Mouse (Mus musculus): ENCODE measurements around the gene Cnksr1. TPM values are rescaled to one million over a fixed set of nuclear protein-coding genes. Genes with fewer than 3 reads are reported as not detected.

Cnksr1 gene
- polyA plus RNA-seq, 1 experiment from 2014 or later, result 0.36 TPM

- Histone ChIP-seq H3K4me2 (ENCODE audit: low read depth) (no peak overlapping the region), H3K27ac (ENCODE audit: low read depth, low read length) (no peak overlapping the region), H3K4me3 (ENCODE audit: low read depth, low read length) (no peak overlapping the region), H3K36me3 (ENCODE audit: control insufficient read depth, insufficient read depth, low read length) (no peaks in the 10 kb centered on the region), H3K4me1 (ENCODE audit: control insufficient read depth, insufficient read depth, low read length) (no peaks in the 10 kb centered on the region), H3K9ac (ENCODE audit: low read length) (0 out of 2 replicates have a peak overlapping the region, but pooled peaks have one; percentile 10), H3K9me3 (ENCODE audit: control insufficient read depth, low read length) (no peaks in the 10 kb centered on the region), H3K27me3 (ENCODE audit: control insufficient read depth, insufficient read depth, low read length) (peaks cover 13% of the 10 kb centered on the region)
- ATAC-seq (ENCODE audit: insufficient read depth, low FRiP score, low TSS enrichment) (no peak), DNase-seq (ENCODE audit: low spot score) (no peak)
- WGBS, result 27% methylated on average over 19 of the region's 19 CpGs
These were observed 469 bp downstream of the Cnksr1 start for GRCm38 (mm10) chr4:134237582-134238278.

DNA sequence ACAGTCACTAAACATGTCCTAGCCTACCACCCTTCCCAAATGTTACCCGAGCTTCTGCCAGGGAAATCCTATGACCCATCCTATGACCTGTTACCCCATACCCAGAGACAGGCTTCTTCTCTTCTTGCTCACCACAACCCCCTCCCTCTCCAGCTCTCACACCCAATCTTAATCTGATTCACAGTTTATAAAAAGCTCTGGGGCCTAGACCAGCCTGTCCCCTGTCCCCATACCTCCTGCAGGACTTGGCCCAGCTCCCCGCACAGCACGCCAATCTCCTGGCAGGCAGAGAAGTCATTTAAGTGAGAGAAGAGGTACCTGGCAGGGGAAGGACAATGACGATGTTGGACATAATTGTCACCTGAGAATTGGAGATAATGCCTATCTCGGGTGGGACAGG, 3.3 kb downstream of the Cnksr1 start:
- Histone ChIP-seq H3K36me3 (ENCODE audit: control insufficient read depth, insufficient read depth, low read length) (no peaks in the 10 kb centered on the region), H3K27ac (ENCODE audit: low read depth, low read length) (no peak overlapping the region), H3K4me1 (ENCODE audit: control insufficient read depth, insufficient read depth, low read length) (no peaks in the 10 kb centered on the region), H3K27me3 (ENCODE audit: control insufficient read depth, insufficient read depth, low read length) (peaks cover 13% of the 10 kb centered on the region), H3K9ac (ENCODE audit: low read length) (no peak overlapping the region), H3K9me3 (ENCODE audit: control insufficient read depth, low read length) (no peaks in the 10 kb centered on the region), H3K4me3 (ENCODE audit: low read depth, low read length) (no peak overlapping the region), H3K4me2 (ENCODE audit: low read depth) (no peak overlapping the region)
- WGBS, result 88% methylated on average over 5 of the region's 5 CpGs
- DNase-seq (ENCODE audit: low spot score) (no peak), ATAC-seq (ENCODE audit: insufficient read depth, low FRiP score, low TSS enrichment) (no peak)

DNA sequence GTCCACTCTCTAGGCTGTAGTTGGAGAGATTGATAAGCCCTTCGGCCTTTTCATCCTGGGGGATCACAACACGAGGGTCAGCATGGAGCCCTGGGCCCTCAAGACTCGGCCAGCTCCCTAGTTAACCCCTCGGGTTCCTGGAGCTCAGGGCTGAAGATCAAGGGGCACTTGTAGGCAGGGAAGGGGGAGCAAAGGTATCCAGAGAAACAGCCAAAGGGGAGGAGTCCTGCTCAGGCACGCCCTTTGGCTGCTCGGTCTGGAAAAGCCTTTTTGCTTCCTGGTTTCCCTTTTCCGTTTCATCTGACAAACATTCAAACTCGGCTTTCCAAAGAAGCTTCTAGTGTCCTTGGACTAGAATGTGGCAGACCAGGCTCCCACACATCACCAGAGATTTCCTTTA, 7.8 kb downstream of the Cnksr1 start:
- Histone ChIP-seq H3K4me1 (ENCODE audit: control insufficient read depth, insufficient read depth, low read length) (no peaks in the 10 kb centered on the region), H3K27ac (ENCODE audit: low read depth, low read length) (no peak overlapping the region), H3K27me3 (ENCODE audit: control insufficient read depth, insufficient read depth, low read length) (no peaks in the 10 kb centered on the region), H3K9ac (ENCODE audit: low read length) (no peak overlapping the region), H3K9me3 (ENCODE audit: control insufficient read depth, low read length) (no peaks in the 10 kb centered on the region), H3K4me2 (ENCODE audit: low read depth) (no peak overlapping the region), H3K36me3 (ENCODE audit: control insufficient read depth, insufficient read depth, low read length) (no peaks in the 10 kb centered on the region), H3K4me3 (ENCODE audit: low read depth, low read length) (no peak overlapping the region)
- ATAC-seq (ENCODE audit: insufficient read depth, low FRiP score, low TSS enrichment) (no peak), DNase-seq (ENCODE audit: low spot score) (no peak)
- WGBS, result 43% methylated on average over 8 of the region's 8 CpGs

GRCm38 (mm10) chr4:134227194-134227593, 11.0 kb downstream of the Cnksr1 start, which contains the start of gene Catsper4:
Gene Catsper4, minus strand, starts transcription at chr4:134227383.
- H3K27me3 ChIP-seq (ENCODE audit: control insufficient read depth, insufficient read depth, low read length), result no peaks in the 10 kb centered on the region
- WGBS, result 63% methylated on average over 8 of the region's 8 CpGs
- DNase-seq (ENCODE audit: low spot score), result no peak

DNA sequence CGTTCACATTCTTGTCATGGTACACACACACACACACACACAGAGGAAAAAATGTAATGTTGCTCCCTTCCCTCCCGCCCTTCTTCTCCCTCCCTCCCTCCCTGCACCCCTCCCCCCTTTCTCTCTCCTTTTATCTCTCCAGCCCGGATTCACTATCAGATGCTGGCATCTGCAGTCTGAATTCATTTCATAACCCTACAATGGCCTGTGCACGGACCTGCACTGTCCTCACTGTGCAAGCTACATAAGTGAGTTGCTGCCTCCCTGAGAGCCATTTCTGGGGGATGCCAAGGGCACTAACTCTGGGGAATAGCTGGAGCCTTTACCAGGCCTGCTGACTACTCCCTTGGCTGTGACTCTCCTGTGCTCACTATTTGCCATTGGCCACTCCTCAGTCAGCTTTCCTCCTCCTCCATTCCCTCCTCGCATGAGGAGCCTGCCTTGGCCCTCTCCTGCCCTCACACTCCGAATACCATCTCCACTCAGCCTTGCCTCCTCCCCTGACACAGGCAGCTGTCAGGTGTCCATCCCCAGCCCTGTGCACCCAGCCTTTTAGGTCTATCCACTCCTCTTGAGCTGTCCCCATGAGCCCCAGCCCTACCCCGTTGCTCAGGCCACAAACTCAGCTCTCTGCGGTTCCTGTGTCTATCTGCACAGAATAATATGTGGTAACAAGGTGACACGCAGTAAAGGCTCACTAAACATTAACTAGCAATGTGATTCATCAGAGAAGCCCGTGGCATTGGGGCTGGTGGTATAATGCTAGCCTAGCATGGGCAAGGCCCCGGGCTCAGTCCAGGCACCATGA, 15.2 kb downstream of the Cnksr1 start:
- H3K4me1 ChIP-seq (ENCODE audit: control insufficient read depth, insufficient read depth, low read length), result no peaks in the 10 kb centered on the region
- no peak overlapping the region for H3K9ac ChIP-seq (ENCODE audit: low read length)
- DNase-seq (ENCODE audit: low spot score) (no peak), ATAC-seq (ENCODE audit: insufficient read depth, low FRiP score, low TSS enrichment) (no peak)
- no peaks in the 10 kb centered on the region for H3K36me3 ChIP-seq (ENCODE audit: control insufficient read depth, insufficient read depth, low read length)
- no peak overlapping the region for H3K27ac ChIP-seq (ENCODE audit: low read depth, low read length)
- 73% methylated on average over 11 of the region's 11 CpGs for WGBS
- no peak overlapping the region for H3K4me2 ChIP-seq (ENCODE audit: low read depth)
- no peaks in the 10 kb centered on the region for H3K27me3 ChIP-seq (ENCODE audit: control insufficient read depth, insufficient read depth, low read length)
- H3K4me3 ChIP-seq (ENCODE audit: low read depth, low read length), result no peak overlapping the region
- no peaks in the 10 kb centered on the region for H3K9me3 ChIP-seq (ENCODE audit: control insufficient read depth, low read length)

More at GRCm38 (mm10) chr4:134227194-134227593, 11.0 kb downstream of the Cnksr1 start, which contains the start of gene Catsper4:
- H3K4me2 ChIP-seq (ENCODE audit: low read depth), result no peak within 1 kb of the TSS
- no peaks in the 10 kb centered on the region for H3K4me1 ChIP-seq (ENCODE audit: control insufficient read depth, insufficient read depth, low read length)
- H3K36me3 ChIP-seq (ENCODE audit: control insufficient read depth, insufficient read depth, low read length), result no peaks in the 10 kb centered on the region
- H3K4me3 ChIP-seq (ENCODE audit: low read depth, low read length), result no peak within 1 kb of the TSS
- H3K9ac ChIP-seq (ENCODE audit: low read length), result no peak within 1 kb of the TSS
- H3K27ac ChIP-seq (ENCODE audit: low read depth, low read length), result no peak within 1 kb of the TSS
- H3K9me3 ChIP-seq (ENCODE audit: control insufficient read depth, low read length), result no peaks in the 10 kb centered on the region
- no peak for ATAC-seq (ENCODE audit: insufficient read depth, low FRiP score, low TSS enrichment)

DNA sequence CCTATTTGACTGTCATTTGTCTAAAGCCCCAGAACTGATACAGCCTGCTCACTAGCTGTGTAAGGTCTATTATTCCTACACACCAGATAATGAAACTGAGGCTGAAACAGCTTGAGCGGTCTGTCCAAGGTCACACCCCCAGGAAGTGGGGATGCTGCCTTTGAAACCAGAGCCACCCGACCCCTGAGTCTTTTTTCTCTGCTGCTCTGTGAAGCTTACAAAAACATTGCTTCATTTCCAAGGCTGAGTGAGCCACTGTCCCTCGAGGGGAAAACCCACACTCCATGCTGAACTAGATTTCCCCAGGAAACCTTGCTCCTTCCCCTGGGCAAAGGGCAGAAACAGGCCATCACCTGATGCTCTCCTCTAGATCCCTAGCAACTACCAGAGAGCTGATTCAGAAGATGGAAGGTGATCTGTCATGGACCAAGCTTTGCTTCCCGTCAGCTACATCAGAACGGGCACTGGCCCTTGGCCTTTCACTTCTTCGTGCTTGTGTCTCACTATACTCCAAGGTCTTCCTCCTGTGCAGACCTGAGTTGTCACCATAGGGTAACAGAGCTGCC, 31.6 kb downstream of the Cnksr1 start:
- Histone ChIP-seq H3K4me3 (ENCODE audit: low read depth, low read length) (no peak overlapping the region), H3K27me3 (ENCODE audit: control insufficient read depth, insufficient read depth, low read length) (no peaks in the 10 kb centered on the region), H3K9ac (ENCODE audit: low read length) (no peak overlapping the region), H3K4me2 (ENCODE audit: low read depth) (no peak overlapping the region), H3K27ac (ENCODE audit: low read depth, low read length) (no peak overlapping the region), H3K36me3 (ENCODE audit: control insufficient read depth, insufficient read depth, low read length) (no peaks in the 10 kb centered on the region), H3K9me3 (ENCODE audit: control insufficient read depth, low read length) (no peaks in the 10 kb centered on the region), H3K4me1 (ENCODE audit: control insufficient read depth, insufficient read depth, low read length) (no peaks in the 10 kb centered on the region)
- 59% methylated on average over 6 of the region's 6 CpGs for WGBS
- ATAC-seq (ENCODE audit: insufficient read depth, low FRiP score, low TSS enrichment) (no peak), DNase-seq (ENCODE audit: low spot score) (no peak)

GRCm38 (mm10) chr4:134203340-134203896, 34.8 kb downstream of the Cnksr1 start:
- Histone ChIP-seq H3K36me3 (ENCODE audit: control insufficient read depth, insufficient read depth, low read length) (no peaks in the 10 kb centered on the region), H3K4me2 (ENCODE audit: low read depth) (no peak overlapping the region), H3K9me3 (ENCODE audit: control insufficient read depth, low read length) (no peaks in the 10 kb centered on the region), H3K4me1 (ENCODE audit: control insufficient read depth, insufficient read depth, low read length) (no peaks in the 10 kb centered on the region), H3K9ac (ENCODE audit: low read length) (no peak overlapping the region), H3K27me3 (ENCODE audit: control insufficient read depth, insufficient read depth, low read length) (no peaks in the 10 kb centered on the region), H3K27ac (ENCODE audit: low read depth, low read length) (no peak overlapping the region), H3K4me3 (ENCODE audit: low read depth, low read length) (no peak overlapping the region)
- WGBS, result 89% methylated on average over 17 of the region's 17 CpGs
- DNase-seq (ENCODE audit: low spot score) (no peak), ATAC-seq (ENCODE audit: insufficient read depth, low FRiP score, low TSS enrichment) (no peak)

GRCm38 (mm10) chr4:134202904-134203303, 35.3 kb downstream of the Cnksr1 start, which contains the start of gene Gm7534:
Gene Gm7534, minus strand, starts transcription at chr4:134203004.
- H3K4me3 ChIP-seq (ENCODE audit: low read depth, low read length), result no peak within 1 kb of the TSS
- H3K4me1 ChIP-seq (ENCODE audit: control insufficient read depth, insufficient read depth, low read length), result no peaks in the 10 kb centered on the region
- no peaks in the 10 kb centered on the region for H3K27me3 ChIP-seq (ENCODE audit: control insufficient read depth, insufficient read depth, low read length)
- no peaks in the 10 kb centered on the region for H3K36me3 ChIP-seq (ENCODE audit: control insufficient read depth, insufficient read depth, low read length)
- no peak within 1 kb of the TSS for H3K9ac ChIP-seq (ENCODE audit: low read length)
- H3K9me3 ChIP-seq (ENCODE audit: control insufficient read depth, low read length), result no peaks in the 10 kb centered on the region
- WGBS, result 92% methylated on average over 4 of the region's 4 CpGs
- H3K4me2 ChIP-seq (ENCODE audit: low read depth), result no peak within 1 kb of the TSS
- DNase-seq (ENCODE audit: low spot score), result no peak
- no peak for ATAC-seq (ENCODE audit: insufficient read depth, low FRiP score, low TSS enrichment)
- H3K27ac ChIP-seq (ENCODE audit: low read depth, low read length), result no peak within 1 kb of the TSS

All from neural tube, embryonic 11.5 days (tissue).